Mouse (Mus musculus) v-Abl transformed pro-B cells (cell line): Measurements from ENCODE around the gene Jam3.
"Not testable (repeated sequence)": the region's sequence is repeated elsewhere in the genome, so short reads cannot be mapped to it uniquely, and the experiment has no call there.

Experiments used
- in situ Hi-C, 2 experiments: fragments of 400-800 bp; cut with MboI; formaldehyde crosslinking; loops; one replicate each; pipeline ENCODE4 v1.15.1; 2025; ENCODE audit not compliant: unreplicated experiment in 2 of 2

Gene Jam3

GRCm38 (mm10) chr9:27173646-27174045 lies 18.4 kb upstream of the Jam3 start:
- in situ Hi-C loops = loop anchor here (10.0 kb wide), 2 partner anchors 1509 to 1519 kb away; no protein-coding TSS in a partner anchor

GRCm38 (mm10) chr9:27172839-27173238 lies 17.6 kb upstream of the Jam3 start:
- in situ Hi-C loops = loop anchor here (10.0 kb wide), 2 partner anchors 1508 to 1518 kb away; no protein-coding TSS in a partner anchor

- in situ Hi-C loops = loop anchor here (10.0 kb wide), 2 partner anchors 1506 to 1516 kb away; no protein-coding TSS in a partner anchor
These were observed 15.5 kb upstream of the Jam3 start for GRCm38 (mm10) chr9:27170726-27171125.

GRCm38 (mm10) chr9:27166981-27167380 lies 11.8 kb upstream of the Jam3 start:
- in situ Hi-C loops = no loop called here

- in situ Hi-C loops = no loop called here
These were observed 10.4 kb upstream of the Jam3 start for GRCm38 (mm10) chr9:27165596-27165995.

- in situ Hi-C loops = no loop called here
These were observed 9.7 kb upstream of the Jam3 start for GRCm38 (mm10) chr9:27164957-27165356.

- in situ Hi-C loops = not testable (repeated sequence)
These were observed 8.4 kb upstream of the Jam3 start for GRCm38 (mm10) chr9:27163661-27164060.

GRCm38 (mm10) chr9:27153861-27154260 lies 1.4 kb downstream of the Jam3 start:
- in situ Hi-C loops = no loop called here

GRCm38 (mm10) chr9:27149836-27150235 lies 5.4 kb downstream of the Jam3 start:
- in situ Hi-C loops = no loop called here

- in situ Hi-C loops = no loop called here
These were observed 6.4 kb downstream of the Jam3 start for GRCm38 (mm10) chr9:27148631-27149471.

- in situ Hi-C loops = no loop called here
These were observed 7.3 kb downstream of the Jam3 start for GRCm38 (mm10) chr9:27147946-27148345.

- in situ Hi-C loops = no loop called here
These were observed 8.4 kb downstream of the Jam3 start for GRCm38 (mm10) chr9:27146826-27147225.

- in situ Hi-C loops = no loop called here
These were observed 10.2 kb downstream of the Jam3 start for GRCm38 (mm10) chr9:27144996-27145395.

GRCm38 (mm10) chr9:27144271-27144840 lies 10.9 kb downstream of the Jam3 start:
- in situ Hi-C loops = no loop called here

- in situ Hi-C loops = no loop called here
These were observed 14.7 kb downstream of the Jam3 start for GRCm38 (mm10) chr9:27140432-27141065.

- in situ Hi-C loops = no loop called here
These were observed 18.6 kb downstream of the Jam3 start for GRCm38 (mm10) chr9:27136651-27137050.

- in situ Hi-C loops = no loop called here
These were observed 19.8 kb downstream of the Jam3 start for GRCm38 (mm10) chr9:27135372-27135771.

- in situ Hi-C loops = no loop called here
These were observed 20.8 kb downstream of the Jam3 start for GRCm38 (mm10) chr9:27134410-27134809.

GRCm38 (mm10) chr9:27128629-27129028 lies 26.6 kb downstream of the Jam3 start:
- in situ Hi-C loops = no loop called here

- in situ Hi-C loops = no loop called here
These were observed 28.7 kb downstream of the Jam3 start for GRCm38 (mm10) chr9:27126543-27126942.

- in situ Hi-C loops = no loop called here
These were observed 29.8 kb downstream of the Jam3 start for GRCm38 (mm10) chr9:27125450-27125849.
